Mouse (Mus musculus) heart, adult 9 months (tissue): ENCODE measurements around the gene Adam19.

ENCODE experiments used
- DNase-seq, 2 experiments: peaks; one replicate each; pipeline ENCODE4 v3.0.0; 2022; ENCODE audit warnings: low spot score in 2 of 2

Adam19 gene

GRCm38 (mm10) chr11:46073061-46073849 is 17.5 kb downstream of the Adam19 start:
- peak in 1 of 2 experiments; percentile 48 for DNase-seq

- no peak for DNase-seq
Measured at GRCm38 (mm10) chr11:46073850-46074688, 18.3 kb downstream of the Adam19 start.

GRCm38 (mm10) chr11:46075507-46075906 is 19.7 kb downstream of the Adam19 start:
- no peak for DNase-seq

GRCm38 (mm10) chr11:46076442-46077158 is 20.8 kb downstream of the Adam19 start:
- DNase-seq = no peak

GRCm38 (mm10) chr11:46077304-46077703 is 21.5 kb downstream of the Adam19 start:
- no peak for DNase-seq

GRCm38 (mm10) chr11:46077732-46078375 is 22.1 kb downstream of the Adam19 start:
- DNase-seq = no peak

- DNase-seq = no peak
Measured at GRCm38 (mm10) chr11:46081075-46081474, 25.3 kb downstream of the Adam19 start.

GRCm38 (mm10) chr11:46083405-46083804 is 27.6 kb downstream of the Adam19 start:
- no peak for DNase-seq

- no peak for DNase-seq
Measured at GRCm38 (mm10) chr11:46083835-46084444, 28.1 kb downstream of the Adam19 start.

- DNase-seq = peak in 1 of 2 experiments; percentile 61
Measured at GRCm38 (mm10) chr11:46084568-46084967, 28.8 kb downstream of the Adam19 start.

- DNase-seq = peak in 1 of 2 experiments; percentile 64
Measured at GRCm38 (mm10) chr11:46085398-46086163, 29.8 kb downstream of the Adam19 start.

GRCm38 (mm10) chr11:46086446-46086845 is 30.7 kb downstream of the Adam19 start:
- no peak for DNase-seq

- no peak for DNase-seq
Measured at GRCm38 (mm10) chr11:46089081-46089713, 33.4 kb downstream of the Adam19 start.

- no peak for DNase-seq
Measured at GRCm38 (mm10) chr11:46090036-46090725, 34.4 kb downstream of the Adam19 start.

GRCm38 (mm10) chr11:46090951-46091667 is 35.3 kb downstream of the Adam19 start:
- DNase-seq = no peak

- DNase-seq = no peak
Measured at GRCm38 (mm10) chr11:46092121-46092520, 36.3 kb downstream of the Adam19 start.

GRCm38 (mm10) chr11:46095477-46096264 is 39.9 kb downstream of the Adam19 start:
- DNase-seq = peak in 1 of 2 experiments; percentile 70

- DNase-seq = no peak
Measured at GRCm38 (mm10) chr11:46096265-46096649, 40.5 kb downstream of the Adam19 start.
